8 mouse cellular contexts compared by ENCODE assay signal in the genomic region with DNA sequence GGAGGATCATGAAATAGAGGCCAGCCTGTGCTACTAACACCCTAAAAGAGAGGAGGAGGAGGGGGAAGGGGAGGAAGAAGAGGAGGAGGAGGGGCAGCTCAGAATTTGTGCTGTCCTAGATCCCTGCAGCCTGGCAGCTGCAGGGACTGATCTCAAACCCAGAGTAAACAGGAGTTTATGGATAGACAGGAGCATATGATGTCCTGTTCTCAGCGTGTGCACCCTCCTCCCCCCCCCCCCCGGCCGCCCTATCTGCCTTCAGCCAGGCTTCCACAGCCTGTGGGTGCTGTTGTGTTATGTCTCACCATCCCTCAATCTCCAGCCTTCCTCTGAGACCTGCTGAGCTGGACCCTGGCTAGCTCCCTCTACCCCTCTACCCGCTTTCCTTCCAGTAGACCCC. TPM values are rescaled to one million over a fixed set of nuclear protein-coding genes. Genes with fewer than 3 reads are reported as not detected.
DNase-seq lines count a peak whose midpoint lies in the region; ATAC-seq and TF ChIP-seq lines count a peak whose summit lies in the region.

A gene (minus strand): TSS at position 101 of the 400 bp plus-strand sequence.

- intact Hi-C loops in left cerebral cortex, adult 2 months (cut with DNase I), result loop anchor here (2.0 to 5.0 kb wide), 3 partner anchors 97 to 173 kb away; a partner anchor contains a TSS
- intact Hi-C loops in left cerebral cortex, postnatal 25 days (cut with DNase I), result loop anchor here (1.0 kb wide), 1 partner anchor 97 kb away; no protein-coding TSS in a partner anchor

- peak within 1 kb of the TSS; percentile 94 for H3K27ac ChIP-seq in left cerebral cortex, adult 2 months
- H3K27ac ChIP-seq in embryonic facial prominence, embryonic 11.5 days (replicated peaks; ENCODE audit: low read depth, low read length), result peak within 1 kb of the TSS; percentile 41; the same call in 1 of the 2 replicates
- H3K27ac ChIP-seq in heart, embryonic 13.5 days (replicated peaks), result peak within 1 kb of the TSS; percentile 86
- H3K27ac ChIP-seq in neural tube, embryonic 12.5 days, result no peak within 1 kb of the TSS

- TF ChIP-seq CTCF in left cerebral cortex, adult 2 months (IDR thresholded peaks at IDR 0.05), result no peak

- peak within 1 kb of the TSS; percentile 97 for H3K9ac ChIP-seq in embryonic facial prominence, embryonic 11.5 days (replicated peaks; ENCODE audit: low read length)
- peak within 1 kb of the TSS; percentile 98 for H3K9ac ChIP-seq in heart, embryonic 13.5 days
- peak within 1 kb of the TSS; percentile 90 for H3K9ac ChIP-seq in neural tube, embryonic 12.5 days

- DNase-seq in left cerebral cortex, adult 2 months (ENCODE audit: extremely low spot score in 1 of 2, low spot score in 2 of 2), result no peak
- DNase-seq in left cerebral cortex, adult 9 months (ENCODE audit: low spot score in 2 of 2), result no peak
- no peak for DNase-seq in embryonic facial prominence, embryonic 11.5 days (ENCODE audit: low spot score)
- DNase-seq in left cerebral cortex, postnatal 25 days (ENCODE audit: low spot score in 2 of 2), result no peak
- no peak for DNase-seq in spleen, adult 12 weeks (ENCODE audit: low spot score)
- DNase-seq in natural killer cell, adult 2 months (ENCODE audit: low spot score in 2 of 2), result no peak

- H3K27me3 ChIP-seq in embryonic facial prominence, embryonic 11.5 days (ENCODE audit: control insufficient read depth, insufficient read depth, low read length), result no peaks in the 10 kb centered on the region
- no peaks in the 10 kb centered on the region for H3K27me3 ChIP-seq in heart, embryonic 13.5 days (replicated peaks)
- no peaks in the 10 kb centered on the region for H3K27me3 ChIP-seq in neural tube, embryonic 12.5 days (replicated peaks)

- 60% methylated on average over 3 of the region's 4 CpGs for WGBS in embryonic facial prominence, embryonic 11.5 days
- WGBS in heart, embryonic 13.5 days, result 49% methylated on average over 3 of the region's 4 CpGs
- 81% methylated on average over 3 of the region's 4 CpGs for WGBS in neural tube, embryonic 12.5 days

- peak within 1 kb of the TSS; percentile 77 for H3K4me3 ChIP-seq in left cerebral cortex, adult 2 months
- peak within 1 kb of the TSS; percentile 68 for H3K4me3 ChIP-seq in embryonic facial prominence, embryonic 11.5 days (ENCODE audit: low read depth, low read length)
- peak within 1 kb of the TSS; percentile 87 for H3K4me3 ChIP-seq in heart, embryonic 13.5 days
- H3K4me3 ChIP-seq in neural tube, embryonic 12.5 days, result peak within 1 kb of the TSS; percentile 60

- no peaks in the 10 kb centered on the region for H3K4me1 ChIP-seq in embryonic facial prominence, embryonic 11.5 days (ENCODE audit: control insufficient read depth, insufficient read depth, low read length)
- peaks cover 27% of the 10 kb centered on the region for H3K4me1 ChIP-seq in heart, embryonic 13.5 days
- peaks cover 19% of the 10 kb centered on the region for H3K4me1 ChIP-seq in neural tube, embryonic 12.5 days

- H3K9me3 ChIP-seq in embryonic facial prominence, embryonic 11.5 days (replicated peaks; ENCODE audit: control insufficient read depth, low read length), result no peaks in the 10 kb centered on the region
- H3K9me3 ChIP-seq in heart, embryonic 13.5 days, result no peaks in the 10 kb centered on the region
- H3K9me3 ChIP-seq in neural tube, embryonic 12.5 days, result no peaks in the 10 kb centered on the region

- H3K4me2 ChIP-seq in embryonic facial prominence, embryonic 11.5 days (ENCODE audit: low read depth, low read length), result peak within 1 kb of the TSS; percentile 83
- peak within 1 kb of the TSS; percentile 88 for H3K4me2 ChIP-seq in heart, embryonic 13.5 days
- peak within 1 kb of the TSS; percentile 77 for H3K4me2 ChIP-seq in neural tube, embryonic 12.5 days (replicated peaks)

- H3K36me3 ChIP-seq in embryonic facial prominence, embryonic 11.5 days (replicated peaks; ENCODE audit: control insufficient read depth, insufficient read depth, low read depth, low read length), result no peaks in the 10 kb centered on the region
- peaks cover 25% of the 10 kb centered on the region for H3K36me3 ChIP-seq in heart, embryonic 13.5 days
- peaks cover 23% of the 10 kb centered on the region for H3K36me3 ChIP-seq in neural tube, embryonic 12.5 days

- ATAC-seq in embryonic facial prominence, embryonic 11.5 days (replicated peaks; ENCODE audit: insufficient number of reproducible peaks, low FRiP score, low TSS enrichment, low read depth), result no peak
- ATAC-seq in heart, embryonic 13.5 days (ENCODE audit: extremely low read depth, insufficient number of reproducible peaks, low FRiP score, low TSS enrichment), result no peak
- ATAC-seq in neural tube, embryonic 12.5 days (ENCODE audit: low FRiP score, low read depth), result no peak; the same call in 1 of the 2 replicates

RNA-seq across cellular contexts. Expression of the gene that starts here (rescaled TPM):
- total RNA-seq in left cerebral cortex, adult 2 months (2021), result 10 to 100 TPM; 13.0 to 14.0 TPM
- polyA plus RNA-seq in embryonic facial prominence, embryonic 11.5 days (2014; fragmentation: Nextera tagmentation; extraction: Ambion mirVana), result 12.9 and 14.3 TPM in 2 replicates
- 5.3 and 5.4 TPM in 2 replicates for polyA plus RNA-seq in heart, embryonic 13.5 days (2015; fragmentation: Nextera tagmentation; extraction: Ambion mirVana)
- 10 to 100 TPM; 17.0 to 17.8 TPM for total RNA-seq in left cerebral cortex, postnatal 25 days (2021)
- 2.5 and 3.0 TPM in 2 replicates for polyA plus RNA-seq in neural tube, embryonic 12.5 days (2016; fragmentation: Nextera tagmentation; extraction: Ambion mirVana)
